Mouse (Mus musculus): ENCODE data around the gene Krt7.

DNA sequence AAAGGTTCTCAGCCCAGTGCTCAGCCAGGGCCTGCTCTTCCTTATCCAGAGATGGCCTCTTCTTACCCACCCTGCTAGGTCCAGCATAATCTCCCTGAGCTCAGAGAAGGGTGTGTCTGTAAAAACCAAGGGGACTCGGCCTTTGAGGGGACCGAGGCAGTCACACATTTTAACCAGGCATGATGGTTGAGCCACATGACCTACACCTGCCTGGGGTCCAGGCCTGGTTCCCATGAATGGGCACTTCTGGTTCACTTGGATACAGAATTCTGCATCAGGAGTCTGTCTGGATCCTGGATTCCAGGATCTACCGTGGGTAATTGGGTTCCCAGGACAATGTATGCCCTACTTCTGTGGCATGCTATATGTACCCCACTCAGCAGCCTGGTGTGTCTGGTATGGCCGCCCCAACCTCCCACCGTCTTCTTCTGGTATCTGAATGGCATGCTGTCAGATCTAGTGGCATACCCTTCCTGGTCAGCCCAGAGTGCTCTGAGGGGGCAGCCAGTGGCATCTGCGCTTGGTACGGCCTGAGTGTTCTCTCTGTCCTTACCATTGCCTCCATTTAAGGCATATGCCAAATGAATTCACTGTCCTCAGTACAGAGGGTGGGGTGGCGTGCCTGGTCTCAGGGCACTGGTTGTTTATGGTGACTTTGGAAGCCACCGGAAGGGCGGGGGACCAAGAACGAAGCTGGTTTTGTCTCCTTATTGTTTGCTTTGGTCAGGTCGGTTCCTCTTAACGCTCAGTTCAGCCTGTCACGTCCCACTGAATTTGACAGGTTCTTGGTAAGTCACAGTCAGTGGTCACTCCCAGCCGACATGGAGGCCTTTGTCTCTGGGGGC is 39.5 kb upstream of the Krt7 start:
- TF ChIP-seq CTCF (conservative IDR thresholded peaks at IDR 0.05; ENCODE audit: insufficient read depth, insufficient read length, low read depth, low read length) (no peak), POLR2A (IDR thresholded peaks at IDR 0.05; ENCODE audit: low read depth, low read length) (no peak)
